11 mouse cellular contexts compared by ENCODE assay signal in the genomic region with DNA sequence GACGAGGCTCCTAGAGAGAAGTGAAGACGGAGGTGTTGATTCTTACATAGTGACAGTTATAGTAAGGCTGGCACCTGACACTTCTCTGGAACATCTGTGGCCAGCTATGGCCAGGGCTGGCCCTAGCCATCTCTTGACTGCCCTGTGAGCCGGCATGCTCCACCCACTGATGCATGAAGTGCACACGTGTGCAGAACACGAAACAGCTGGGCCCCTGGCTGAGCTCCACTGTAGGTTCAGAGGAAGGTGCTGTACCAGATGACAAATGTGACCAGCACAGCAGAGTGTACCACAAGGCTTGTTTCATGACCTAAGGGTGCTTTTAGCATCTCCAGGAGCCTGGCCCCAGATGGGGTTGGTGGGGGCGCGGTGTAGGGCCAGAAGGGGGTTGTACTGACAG. TPM values are rescaled to one million over a fixed set of nuclear protein-coding genes. Genes with fewer than 3 reads are reported as not detected.
A peak's percentile ranks its signal among the peaks of the same experiment; 100 is the strongest.
DNase-seq lines count a peak whose midpoint lies in the region; ATAC-seq and TF ChIP-seq lines count a peak whose summit lies in the region.
"Had no signal": no experiment of that assay in that cellular context is flagged by ENCODE, and none has a peak within 500 bp of the region (broad histone marks: within the 10 kb centered on the region; RNA-seq: fewer than 3 reads in every experiment).

No protein-coding gene starts in this region.

- no peaks in the 10 kb centered on the region for H3K36me3 ChIP-seq in heart, embryonic 10.5 days
- H3K36me3 ChIP-seq in embryonic facial prominence, embryonic 15.5 days, result no peaks in the 10 kb centered on the region
- no peaks in the 10 kb centered on the region for H3K36me3 ChIP-seq in lung, postnatal 0 days (ENCODE audit: insufficient read depth, low read length)
- H3K36me3 ChIP-seq: hindbrain, embryonic 15.5 days; limb, embryonic 15.5 days had no signal

- no peak overlapping the region for H3K9ac ChIP-seq in embryonic facial prominence, embryonic 15.5 days
- H3K9ac ChIP-seq in lung, postnatal 0 days (replicated peaks; ENCODE audit: low read depth), result no peak overlapping the region
- H3K9ac ChIP-seq: hindbrain, embryonic 15.5 days; limb, embryonic 15.5 days had no signal

- 76% methylated on average over 7 of the region's 7 CpGs for WGBS in heart, embryonic 10.5 days
- WGBS in embryonic facial prominence, embryonic 15.5 days, result 54% methylated on average over 7 of the region's 7 CpGs
- 36% methylated on average over 7 of the region's 7 CpGs for WGBS in lung, postnatal 0 days

- H3K27me3 ChIP-seq in heart, embryonic 10.5 days (ENCODE audit: insufficient read depth, poor library complexity, severe bottlenecking), result peaks cover 64% of the 10 kb centered on the region
- H3K27me3 ChIP-seq in embryonic facial prominence, embryonic 15.5 days, result peaks cover 27% of the 10 kb centered on the region
- peaks cover 17% of the 10 kb centered on the region; the same call in 1 of the 2 replicates for H3K27me3 ChIP-seq in lung, postnatal 0 days (replicated peaks; ENCODE audit: insufficient read depth, low read length)

- H3K4me3 ChIP-seq in heart, embryonic 10.5 days, result no peak overlapping the region
- H3K4me3 ChIP-seq in embryonic facial prominence, embryonic 15.5 days (replicated peaks), result no peak overlapping the region
- no peak overlapping the region for H3K4me3 ChIP-seq in lung, postnatal 0 days (ENCODE audit: low read depth, low read length)
- H3K4me3 ChIP-seq: hindbrain, embryonic 15.5 days; limb, embryonic 15.5 days had no signal

- no peak for TF ChIP-seq EP300 in lung, postnatal 0 days (IDR thresholded peaks at IDR 0.05)

- H3K9me3 ChIP-seq in heart, embryonic 10.5 days, result no peaks in the 10 kb centered on the region
- H3K9me3 ChIP-seq in embryonic facial prominence, embryonic 15.5 days (replicated peaks), result no peaks in the 10 kb centered on the region
- H3K9me3 ChIP-seq in lung, postnatal 0 days (ENCODE audit: low read length), result no peaks in the 10 kb centered on the region
- H3K9me3 ChIP-seq: hindbrain, embryonic 15.5 days; limb, embryonic 15.5 days had no signal

- DNase-seq in heart, embryonic 10.5 days (ENCODE audit: low spot score), result no peak
- no peak for DNase-seq in heart, adult 11 months
- DNase-seq in 3T3-L1 (ENCODE audit: low read depth, low spot score), result peak; percentile 60
- peak; percentile 52 for DNase-seq in lung, postnatal 0 days (ENCODE audit: low spot score)
- DNase-seq in spleen, adult 12 weeks (ENCODE audit: low spot score), result no peak
- no peak for DNase-seq in urinary bladder, postnatal 14 days (ENCODE audit: low spot score)
- DNase-seq: cerebellum, postnatal 25 days had no signal

- peaks cover 38% of the 10 kb centered on the region for H3K4me1 ChIP-seq in heart, embryonic 10.5 days
- peaks cover 33% of the 10 kb centered on the region for H3K4me1 ChIP-seq in embryonic facial prominence, embryonic 15.5 days
- no peaks in the 10 kb centered on the region for H3K4me1 ChIP-seq in lung, postnatal 0 days (ENCODE audit: insufficient read depth, low read depth, low read length)

- no peak for TF ChIP-seq CTCF in lung, postnatal 0 days (IDR thresholded peaks at IDR 0.05)

- 0 out of 2 replicates have a peak overlapping the region, but pooled peaks have one; percentile 23 for H3K27ac ChIP-seq in heart, embryonic 10.5 days
- no peak overlapping the region for H3K27ac ChIP-seq in embryonic facial prominence, embryonic 15.5 days (replicated peaks)
- H3K27ac ChIP-seq in lung, postnatal 0 days (ENCODE audit: low read length), result no peak overlapping the region
- H3K27ac ChIP-seq: hindbrain, embryonic 15.5 days; limb, embryonic 15.5 days had no signal

- ATAC-seq in embryonic facial prominence, embryonic 15.5 days (ENCODE audit: insufficient number of reproducible peaks, low FRiP score, low TSS enrichment, low read depth), result no peak
- peak; percentile 59 for ATAC-seq in lung, postnatal 0 days
- ATAC-seq in frontal cortex, adult (ENCODE audit: low TSS enrichment), result no peak

- H3K4me2 ChIP-seq in embryonic facial prominence, embryonic 15.5 days (replicated peaks), result 0 out of 2 replicates have a peak overlapping the region, but pooled peaks have one; percentile 0
- 0 out of 2 replicates have a peak overlapping the region, but pooled peaks have one; percentile 27 for H3K4me2 ChIP-seq in lung, postnatal 0 days (replicated peaks; ENCODE audit: low read depth, low read length)
- H3K4me2 ChIP-seq: hindbrain, embryonic 15.5 days; limb, embryonic 15.5 days had no signal

RNA-seq across cellular contexts. Expression of gene Crispld2, which starts 1.9 kb away (rescaled TPM):
- polyA plus RNA-seq in heart, embryonic 10.5 days (2016; fragmentation: Nextera tagmentation; extraction: Ambion mirVana), result 3.2 and 9.7 TPM in 2 replicates
- polyA plus RNA-seq in embryonic facial prominence, embryonic 15.5 days (2015; fragmentation: Nextera tagmentation; extraction: Ambion mirVana), result 11.6 and 13.1 TPM in 2 replicates
- 9.7 and 16.8 TPM in 2 replicates for polyA plus RNA-seq in lung, postnatal 0 days (2015; fragmentation: Nextera tagmentation; extraction: Ambion mirVana)

Comparison
In these comparisons a context has a peak if more than half of its experiments do, and no peak if none do; other contexts are left out.
1. DNase-seq: peak in 3T3-L1 (single experiment) and lung, postnatal 0 days (single experiment); none in heart, embryonic 10.5 days (single experiment), heart, adult 11 months (single experiment), spleen, adult 12 weeks (single experiment) and urinary bladder, postnatal 14 days (single experiment).